Mouse (Mus musculus): ENCODE measurements around the gene Lrrc38. TPM values are rescaled to one million over a fixed set of nuclear protein-coding genes. Genes with fewer than 3 reads are reported as not detected.

Lrrc38 gene
- total and polyA plus RNA-seq, 3 experiments: not detected

GRCm38 (mm10) chr4:143366415-143367041 lies 17.0 kb downstream of the Lrrc38 start:
- no peak for DNase-seq (ENCODE audit: low read depth, low spot score)
- no peaks in the 10 kb centered on the region for H3K79me2 ChIP-seq (ENCODE audit: control insufficient read depth, insufficient read depth, low read length, poor library complexity)
- H3K9ac ChIP-seq (ENCODE audit: control insufficient read depth, low read depth, low read length, poor library complexity, severe bottlenecking): no peak overlapping the region
- no peaks in the 10 kb centered on the region for H3K9me3 ChIP-seq (replicated peaks; ENCODE audit: insufficient read depth, low read length)
- H3K27me3 ChIP-seq (ENCODE audit: control insufficient read depth in 1 of 2, insufficient read depth in 2 of 2, low read length in 2 of 2): no peaks in the 10 kb centered on the region
- no peak overlapping the region for H3K4me3 ChIP-seq (ENCODE audit: control insufficient read depth in 1 of 2, insufficient read depth in 1 of 2, low read depth in 2 of 2, low read length in 2 of 2)
- no peaks in the 10 kb centered on the region for H3K36me3 ChIP-seq (ENCODE audit: control insufficient read depth in 1 of 2, insufficient read depth in 2 of 2, low read length in 2 of 2)
- H3K27ac ChIP-seq (ENCODE audit: control insufficient read depth, low read depth, low read length): no peak overlapping the region
- H3K4me1 ChIP-seq (ENCODE audit: control insufficient read depth in 1 of 2, insufficient read depth in 2 of 2, low read length in 2 of 2): no peaks in the 10 kb centered on the region
- TF ChIP-seq NRF1 (IDR thresholded peaks at IDR 0.05; ENCODE audit: insufficient read depth, low read depth, low read length, poor library complexity, severe bottlenecking) (no peak), MXI1 (IDR thresholded peaks at IDR 0.05; ENCODE audit: low read depth, low read length) (no peak), UBTF (IDR thresholded peaks at IDR 0.05; ENCODE audit: borderline replicate concordance, insufficient read depth, low read depth, low read length) (no peak), BHLHE40 (IDR thresholded peaks at IDR 0.05; ENCODE audit: borderline replicate concordance, low read depth, low read length) (no peak), USF2 (IDR thresholded peaks at IDR 0.05; ENCODE audit: borderline replicate concordance in 1 of 2, insufficient read depth in 1 of 2, low read depth in 1 of 2, low read length in 2 of 2) (no peak), USF1 (IDR thresholded peaks at IDR 0.05; ENCODE audit: low read depth, low read length) (no peak), JUND (IDR thresholded peaks at IDR 0.05; ENCODE audit: low read depth, low read length) (no peak), POLR2A (IDR thresholded peaks at IDR 0.05; ENCODE audit: control insufficient read depth in 1 of 2, insufficient read depth in 1 of 2, low read depth in 1 of 2, low read length in 2 of 2, poor library complexity in 1 of 2) (no peak), CHD1 (IDR thresholded peaks at IDR 0.05; ENCODE audit: low read depth, low read length) (no peak)

DNA sequence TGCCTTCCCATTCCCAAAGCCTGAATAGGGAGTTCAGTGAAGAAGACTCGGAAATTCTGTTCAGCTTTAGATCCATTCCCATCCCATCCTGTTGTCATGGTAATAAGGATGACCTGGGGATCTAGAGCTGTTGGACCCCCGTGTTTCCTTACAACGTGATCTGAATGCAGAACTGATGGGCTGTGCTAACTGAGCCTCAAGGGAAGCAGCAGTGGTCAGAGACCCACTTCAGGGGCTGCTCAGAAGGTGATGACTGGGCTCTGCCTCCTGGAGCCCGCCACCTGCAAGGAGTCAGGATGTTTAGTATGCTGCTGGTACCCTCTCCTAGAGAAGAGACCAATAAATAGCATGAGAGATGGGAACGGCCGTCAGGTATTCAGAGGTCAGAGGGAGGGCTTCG lies 29.9 kb downstream of the Lrrc38 start:
- Histone ChIP-seq H3K9ac (ENCODE audit: control insufficient read depth, low read depth, low read length, poor library complexity, severe bottlenecking) (no peak overlapping the region), H3K27ac (ENCODE audit: control insufficient read depth, low read depth, low read length) (no peak overlapping the region), H3K27me3 (ENCODE audit: control insufficient read depth in 1 of 2, insufficient read depth in 2 of 2, low read length in 2 of 2) (no peaks in the 10 kb centered on the region), H3K4me3 (ENCODE audit: control insufficient read depth in 1 of 2, insufficient read depth in 1 of 2, low read depth in 2 of 2, low read length in 2 of 2) (no peak overlapping the region), H3K79me2 (ENCODE audit: control insufficient read depth, insufficient read depth, low read length, poor library complexity) (no peaks in the 10 kb centered on the region), H3K36me3 (ENCODE audit: control insufficient read depth in 1 of 2, insufficient read depth in 2 of 2, low read length in 2 of 2) (no peaks in the 10 kb centered on the region), H3K9me3 (replicated peaks; ENCODE audit: insufficient read depth, low read length) (no peaks in the 10 kb centered on the region), H3K4me1 (ENCODE audit: control insufficient read depth in 1 of 2, insufficient read depth in 2 of 2, low read length in 2 of 2) (no peaks in the 10 kb centered on the region)
- TF ChIP-seq MAZ (IDR thresholded peaks at IDR 0.05; ENCODE audit: low read depth, low read length): no peak
- no peak for TF ChIP-seq POLR2A (IDR thresholded peaks at IDR 0.05; ENCODE audit: control insufficient read depth in 1 of 2, insufficient read depth in 1 of 2, low read depth in 1 of 2, low read length in 2 of 2, poor library complexity in 1 of 2)
- TF ChIP-seq POLR2AphosphoS5 (IDR thresholded peaks at IDR 0.05; ENCODE audit: borderline replicate concordance, low read depth, low read length): no peak
- no peak for TF ChIP-seq TCF12 (IDR thresholded peaks at IDR 0.05; ENCODE audit: low read depth, low read length)
- TF ChIP-seq MAX (IDR thresholded peaks at IDR 0.05; ENCODE audit: low read length): no peak
- no peak for TF ChIP-seq RCOR1 (IDR thresholded peaks at IDR 0.05; ENCODE audit: low read depth, low read length)
- no peak for TF ChIP-seq E2F4 (IDR thresholded peaks at IDR 0.05; ENCODE audit: borderline replicate concordance, low read depth, low read length)
- no peak for TF ChIP-seq ZMIZ1 (IDR thresholded peaks at IDR 0.05; ENCODE audit: low read depth, low read length)
- TF ChIP-seq ZNF384 (IDR thresholded peaks at IDR 0.05; ENCODE audit: low read depth, low read length): no peak
- TF ChIP-seq CTCF (IDR thresholded peaks at IDR 0.05 in 2 of 3, conservative IDR thresholded peaks at IDR 0.05 in 1 of 3; ENCODE audit: control insufficient read depth in 1 of 3, insufficient read depth in 1 of 3, low read depth in 2 of 3, low read length in 3 of 3, poor library complexity in 1 of 3, severe bottlenecking in 1 of 3): no peak
- no peak for TF ChIP-seq ZKSCAN1 (IDR thresholded peaks at IDR 0.05; ENCODE audit: low read depth, low read length)
- TF ChIP-seq POLR2AphosphoS2 (IDR thresholded peaks at IDR 0.05; ENCODE audit: low read length): no peak
- TF ChIP-seq NELFE (IDR thresholded peaks at IDR 0.05; ENCODE audit: low read depth, low read length): no peak
- TF ChIP-seq CHD2 (IDR thresholded peaks at IDR 0.05; ENCODE audit: low read length): no peak
- no peak for TF ChIP-seq BHLHE40 (IDR thresholded peaks at IDR 0.05; ENCODE audit: borderline replicate concordance, low read depth, low read length)
- TF ChIP-seq ELF1 (IDR thresholded peaks at IDR 0.05; ENCODE audit: low read depth, low read length): no peak
- no peak for TF ChIP-seq ETS1 (IDR thresholded peaks at IDR 0.05; ENCODE audit: low read depth, low read length)
- no peak for TF ChIP-seq USF2 (IDR thresholded peaks at IDR 0.05; ENCODE audit: borderline replicate concordance in 1 of 2, insufficient read depth in 1 of 2, low read depth in 1 of 2, low read length in 2 of 2)
- TF ChIP-seq KAT2A (conservative IDR thresholded peaks at IDR 0.05; ENCODE audit: low read depth, low read length): no peak
- no peak for TF ChIP-seq TBP (IDR thresholded peaks at IDR 0.05; ENCODE audit: low read depth, low read length)
- DNase-seq (ENCODE audit: low read depth, low spot score): no peak

All from MEL (cell line).